ENCODE assay signal across 21 mouse cellular contexts in the genomic region with DNA sequence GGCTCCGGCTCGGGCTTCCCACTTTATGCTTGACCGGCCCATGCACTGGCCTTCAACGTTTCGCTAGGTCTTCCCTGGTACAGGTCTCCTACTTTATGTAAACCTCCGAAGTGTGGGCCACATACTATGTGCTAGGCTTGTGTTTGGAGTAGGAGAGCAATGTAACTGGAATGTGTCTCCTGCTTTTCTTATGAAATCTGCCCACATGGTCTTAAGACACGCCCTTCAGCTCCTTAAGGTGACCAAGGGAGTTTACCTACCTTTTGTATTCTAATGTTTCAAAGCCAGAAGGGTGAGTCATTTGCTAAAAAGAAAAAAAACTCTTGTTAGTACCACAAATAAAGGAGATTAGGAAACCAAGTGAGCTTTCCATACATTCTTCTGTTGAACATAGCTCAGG.
A peak's percentile ranks its signal among the peaks of the same experiment; 100 is the strongest.
DNase-seq lines count a peak whose midpoint lies in the region; ATAC-seq and TF ChIP-seq lines count a peak whose summit lies in the region.
"Had no signal": no experiment of that assay in that cellular context is flagged by ENCODE, and none has a peak within 500 bp of the region (broad histone marks: within the 10 kb centered on the region; RNA-seq: fewer than 3 reads in every experiment).

No protein-coding gene starts in this region.

- no peaks in the 10 kb centered on the region for H3K9me3 ChIP-seq in lung, embryonic 14.5 days (ENCODE audit: low read depth, low read length)
- no peaks in the 10 kb centered on the region for H3K9me3 ChIP-seq in stomach, embryonic 15.5 days
- H3K9me3 ChIP-seq: embryonic facial prominence, embryonic 12.5 days; forebrain, embryonic 12.5 days; heart, embryonic 15.5 days; hindbrain, embryonic 10.5 days; hindbrain, embryonic 15.5 days had no signal

- H3K27ac ChIP-seq in lung, embryonic 14.5 days (ENCODE audit: low read depth), result no peak overlapping the region
- peak overlapping the region; percentile 13; the same call in 1 of the 2 replicates for H3K27ac ChIP-seq in stomach, embryonic 15.5 days
- H3K27ac ChIP-seq: embryonic facial prominence, embryonic 12.5 days; forebrain, embryonic 12.5 days; heart, embryonic 15.5 days; hindbrain, embryonic 10.5 days; hindbrain, embryonic 15.5 days had no signal

- no peak for TF ChIP-seq CTCF in lung, embryonic 14.5 days (IDR thresholded peaks at IDR 0.05; ENCODE audit: low read depth)

- H3K4me1 ChIP-seq in lung, embryonic 14.5 days (ENCODE audit: insufficient read depth), result no peaks in the 10 kb centered on the region
- no peaks in the 10 kb centered on the region for H3K4me1 ChIP-seq in stomach, embryonic 15.5 days
- H3K4me1 ChIP-seq: embryonic facial prominence, embryonic 12.5 days; heart, embryonic 15.5 days; hindbrain, embryonic 15.5 days had no signal

- H3K4me2 ChIP-seq in lung, embryonic 14.5 days, result no peak overlapping the region
- H3K4me2 ChIP-seq in stomach, embryonic 15.5 days, result no peak overlapping the region
- H3K4me2 ChIP-seq: embryonic facial prominence, embryonic 12.5 days; forebrain, embryonic 12.5 days; heart, embryonic 11.5 days; heart, embryonic 15.5 days; hindbrain, embryonic 15.5 days had no signal

- no peak for ATAC-seq in lung, embryonic 14.5 days (ENCODE audit: insufficient read depth)
- ATAC-seq in stomach, embryonic 15.5 days (ENCODE audit: insufficient read depth, low FRiP score, low read depth), result peak; percentile 70
- ATAC-seq: forebrain, embryonic 16.5 days had no signal

- H3K9ac ChIP-seq in lung, embryonic 14.5 days, result no peak overlapping the region
- H3K9ac ChIP-seq in stomach, embryonic 15.5 days, result no peak overlapping the region
- H3K9ac ChIP-seq: embryonic facial prominence, embryonic 12.5 days; forebrain, embryonic 12.5 days; heart, embryonic 15.5 days; hindbrain, embryonic 15.5 days had no signal

- peak; percentile 2 for DNase-seq in lung, embryonic 14.5 days
- no peak for DNase-seq in lung, postnatal 14 days
- peak; percentile 3 for DNase-seq in lung, postnatal 10 days
- DNase-seq in urinary bladder, postnatal 25 days (ENCODE audit: low spot score), result no peak
- DNase-seq in layer of hippocampus, postnatal 36 days, result no peak
- DNase-seq: adrenal gland, adult 8-10 months; adrenal gland, postnatal 36 days; cerebellum, adult 2 months; cerebellum, postnatal 10 days; gastrocnemius, postnatal 10 days; heart, adult 18-20 months; heart, postnatal 14 days had no signal

- no peaks in the 10 kb centered on the region for H3K27me3 ChIP-seq in lung, embryonic 14.5 days (ENCODE audit: insufficient read depth, low read length)
- no peaks in the 10 kb centered on the region for H3K27me3 ChIP-seq in stomach, embryonic 15.5 days (replicated peaks)
- H3K27me3 ChIP-seq: CH12.LX; embryonic facial prominence, embryonic 12.5 days; forebrain, embryonic 12.5 days; heart, embryonic 15.5 days; hindbrain, embryonic 15.5 days had no signal

- H3K36me3 ChIP-seq in lung, embryonic 14.5 days (ENCODE audit: insufficient read depth), result no peaks in the 10 kb centered on the region
- H3K36me3 ChIP-seq in stomach, embryonic 15.5 days, result no peaks in the 10 kb centered on the region
- H3K36me3 ChIP-seq: embryonic facial prominence, embryonic 12.5 days; forebrain, embryonic 12.5 days; heart, embryonic 15.5 days; hindbrain, embryonic 10.5 days; hindbrain, embryonic 15.5 days had no signal

- 83% methylated on average over 7 of the region's 7 CpGs for WGBS in lung, embryonic 14.5 days
- 73% methylated on average over 7 of the region's 7 CpGs for WGBS in stomach, embryonic 15.5 days

- no peak overlapping the region for H3K4me3 ChIP-seq in lung, embryonic 14.5 days (ENCODE audit: low read depth, low read length)
- H3K4me3 ChIP-seq in stomach, embryonic 15.5 days (replicated peaks), result no peak overlapping the region
- H3K4me3 ChIP-seq: embryonic facial prominence, embryonic 12.5 days; forebrain, embryonic 12.5 days; heart, embryonic 15.5 days; hindbrain, embryonic 10.5 days; hindbrain, embryonic 15.5 days had no signal

Comparison
In these comparisons a context has a peak if more than half of its experiments do, and no peak if none do; other contexts are left out.
1. DNase-seq: peak in lung, embryonic 14.5 days (single experiment) and lung, postnatal 10 days (single experiment); none in lung, postnatal 14 days (single experiment), urinary bladder, postnatal 25 days (single experiment) and layer of hippocampus, postnatal 36 days (0 of 2).